Mouse (Mus musculus) stomach, embryonic 16.5 days (tissue): ENCODE results near the gene Prrt2. TPM values are rescaled to one million over a fixed set of nuclear protein-coding genes. Genes with fewer than 3 reads are reported as not detected.

Experiments
- ATAC-seq: fragments of 200-750 bp; cut with Nextera tagmentation; 2 replicates; pipeline ENCODE4 v1.8.0; 2017; ENCODE audit warnings: moderate number of reproducible peaks, moderate TSS enrichment; ENCODE audit not compliant: insufficient read depth, low FRiP score
- H3K27ac ChIP-seq: fragments of 300-500 bp; sonication (generic); 2 replicates; pipeline ENCODE4 v1.5.1; 2014; ENCODE audit warnings: low read length
- H3K27me3 ChIP-seq: fragments of 300-500 bp; sonication (generic); 2 replicates; pipeline ENCODE4 v1.6.1; 2014; ENCODE audit warnings: low read length, control low read depth, mixed read lengths; ENCODE audit not compliant: control insufficient read depth, insufficient read depth
- H3K36me3 ChIP-seq: fragments of 300-500 bp; sonication (generic); 2 replicates; pipeline ENCODE4 v1.6.1; 2014; ENCODE audit warnings: low read length; ENCODE audit not compliant: control insufficient read depth, insufficient read depth
- H3K4me1 ChIP-seq: fragments of 300-500 bp; sonication (generic); 2 replicates; pipeline ENCODE4 v1.6.1; 2014; ENCODE audit warnings: low read length, control low read depth, mixed read lengths; ENCODE audit not compliant: control insufficient read depth, insufficient read depth
- H3K4me2 ChIP-seq: fragments of 300-500 bp; sonication (generic); 2 replicates; pipeline ENCODE4 v1.6.1; 2014; ENCODE audit warnings: low read depth, low read length, mixed read lengths
- H3K4me3 ChIP-seq: fragments of 300-500 bp; sonication (generic); replicated peaks from 2 replicates; pipeline ENCODE4 v1.5.1; 2014; ENCODE audit warnings: mild to moderate bottlenecking, low read length
- H3K9ac ChIP-seq: fragments of 300-500 bp; sonication (generic); 2 replicates; pipeline ENCODE4 v1.6.1; 2014; ENCODE audit warnings: low read length
- H3K9me3 ChIP-seq: fragments of 300-500 bp; sonication (generic); replicated peaks from 2 replicates; pipeline ENCODE4 v1.6.1; 2016; ENCODE audit warnings: low read length, control low read depth; ENCODE audit not compliant: control insufficient read depth
- WGBS: fragments of 180-500 bp; shearing (Covaris S2); extraction: QIAGEN DNeasy Blood & Tissue Kit; methylation state at CpG from one replicate; pipeline ENCODE4 v1.1.7; 2014; 5-methylcytosine and 5-hydroxymethylcytosine counted together
- polyA plus RNA-seq: library from polyadenylated mRNA; unstranded; fragments of >200 nt; fragmentation: Nextera tagmentation; extraction: Ambion mirVana; gene quantifications from 2 replicates; pipeline ENCODE4 v1.2.1, GENCODE M21; 2015

Prrt2 gene
- 8.5 and 9.6 TPM in 2 replicates for polyA plus RNA-seq

- Histone ChIP-seq H3K27ac (peak within 1 kb of the TSS; percentile 86), H3K4me2 (peak within 1 kb of the TSS; percentile 84), H3K36me3 (peaks cover 7% of the 10 kb centered on the region; the same call in 1 of the 2 replicates), H3K4me3 (peak within 1 kb of the TSS; percentile 61), H3K9me3 (no peaks in the 10 kb centered on the region), H3K27me3 (no peaks in the 10 kb centered on the region), H3K4me1 (peaks cover 66% of the 10 kb centered on the region), H3K9ac (peak within 1 kb of the TSS; percentile 79)
- ATAC-seq = peak; percentile 14; the same call in 1 of the 2 replicates
- 2% methylated on average over 37 of the region's 37 CpGs for WGBS
Observed at GRCm38 (mm10) chr7:127020901-127021562, at the start of gene Prrt2, which contains the start of gene Gm42742. Gene Prrt2 (minus strand): TSS chr7:127021211. Gene Gm42742 (minus strand): TSS chr7:127021097.

- Histone ChIP-seq H3K27ac (no peak overlapping the region), H3K4me2 (no peak overlapping the region), H3K36me3 (no peaks in the 10 kb centered on the region), H3K9me3 (0 out of 2 replicates have a peak, but pooled peaks cover 3% of the 10 kb centered on the region), H3K4me1 (no peaks in the 10 kb centered on the region), H3K27me3 (no peaks in the 10 kb centered on the region), H3K4me3 (no peak overlapping the region), H3K9ac (no peak overlapping the region)
- WGBS = 68% methylated on average over 4 of the region's 4 CpGs
- ATAC-seq = no peak
Observed at GRCm38 (mm10) chr7:127066317-127066716, 45.3 kb upstream of the Prrt2 start.

GRCm38 (mm10) chr7:127065538-127065937 lies 44.5 kb upstream of the Prrt2 start:
- Histone ChIP-seq H3K9ac (no peak overlapping the region), H3K4me1 (no peaks in the 10 kb centered on the region), H3K4me2 (no peak overlapping the region), H3K36me3 (no peaks in the 10 kb centered on the region), H3K4me3 (no peak overlapping the region), H3K9me3 (0 out of 2 replicates have a peak, but pooled peaks cover 3% of the 10 kb centered on the region), H3K27ac (no peak overlapping the region), H3K27me3 (no peaks in the 10 kb centered on the region)
- no peak for ATAC-seq
- 77% methylated on average over 6 of the region's 6 CpGs for WGBS

- Histone ChIP-seq H3K4me1 (no peaks in the 10 kb centered on the region), H3K9ac (no peak overlapping the region), H3K4me2 (no peak overlapping the region), H3K27ac (no peak overlapping the region), H3K27me3 (no peaks in the 10 kb centered on the region), H3K9me3 (no peaks in the 10 kb centered on the region), H3K36me3 (no peaks in the 10 kb centered on the region), H3K4me3 (no peak overlapping the region)
- whole genome bisulfite sequencing = 53% methylated on average over 5 of the region's 5 CpGs
- no peak for ATAC-seq
Observed at GRCm38 (mm10) chr7:127055026-127055585, 34.1 kb upstream of the Prrt2 start.

- Histone ChIP-seq H3K9me3 (no peaks in the 10 kb centered on the region), H3K9ac (peak within 1 kb of the TSS; percentile 88), H3K27ac (peak within 1 kb of the TSS; percentile 64), H3K36me3 (no peaks in the 10 kb centered on the region), H3K4me1 (peaks cover 11% of the 10 kb centered on the region), H3K27me3 (no peaks in the 10 kb centered on the region), H3K4me2 (peak within 1 kb of the TSS; percentile 71), H3K4me3 (peak within 1 kb of the TSS; percentile 88)
- under 1% methylated on average over 53 of the region's 53 CpGs for WGBS
- peak; percentile 89 for ATAC-seq
Observed at GRCm38 (mm10) chr7:127041851-127042672, 21.1 kb upstream of the Prrt2 start, which contains the start of gene Kif22. Gene Kif22 (minus strand): TSS chr7:127042471.

GRCm38 (mm10) chr7:127031244-127031643 lies 10.2 kb upstream of the Prrt2 start:
- Histone ChIP-seq H3K9ac (no peak overlapping the region), H3K36me3 (0 out of 2 replicates have a peak, but pooled peaks cover 3% of the 10 kb centered on the region), H3K4me1 (peaks cover 5% of the 10 kb centered on the region), H3K4me3 (no peak overlapping the region), H3K4me2 (no peak overlapping the region), H3K9me3 (no peaks in the 10 kb centered on the region), H3K27me3 (no peaks in the 10 kb centered on the region), H3K27ac (no peak overlapping the region)
- WGBS = 77% methylated on average over 1 of the region's 1 CpGs
- no peak for ATAC-seq

GRCm38 (mm10) chr7:127030172-127030571 lies 9.2 kb upstream of the Prrt2 start:
- no peak for ATAC-seq
- H3K9me3 ChIP-seq = no peaks in the 10 kb centered on the region
- H3K36me3 ChIP-seq = 0 out of 2 replicates have a peak, but pooled peaks cover 3% of the 10 kb centered on the region
- peaks cover 5% of the 10 kb centered on the region for H3K4me1 ChIP-seq
- no peaks in the 10 kb centered on the region for H3K27me3 ChIP-seq
- no peak overlapping the region for H3K9ac ChIP-seq
- H3K4me3 ChIP-seq = no peak overlapping the region
- no peak overlapping the region for H3K4me2 ChIP-seq
- H3K27ac ChIP-seq = no peak overlapping the region
- WGBS = 100% methylated on average over 1 of the region's 1 CpGs

- H3K27ac ChIP-seq = peak overlapping the region; percentile 95
- H3K27me3 ChIP-seq = no peaks in the 10 kb centered on the region
- peak overlapping the region; percentile 68 for H3K9ac ChIP-seq
- 60% methylated on average over 8 of the region's 8 CpGs for WGBS
- H3K36me3 ChIP-seq = peaks cover 5% of the 10 kb centered on the region; the same call in 1 of the 2 replicates
- H3K4me2 ChIP-seq = peak overlapping the region; percentile 90
- peaks cover 26% of the 10 kb centered on the region for H3K4me1 ChIP-seq
- H3K4me3 ChIP-seq = peak overlapping the region; percentile 93
- no peak for ATAC-seq
- no peaks in the 10 kb centered on the region for H3K9me3 ChIP-seq
Observed at GRCm38 (mm10) chr7:127027885-127028284, 6.9 kb upstream of the Prrt2 start.
